Mouse (Mus musculus) small intestine, adult 2 months (tissue): ENCODE data around the gene Spag9.

ENCODE experiments used
- CTCF ChIP-seq: fragments of 200-500 bp; IDR thresholded peaks from 2 replicates; pipeline ENCODE4 v1.5.1; 2012; ENCODE audit warnings: low read depth, mild to moderate bottlenecking, control low read depth, inconsistent platforms, low read length, moderate library complexity, mixed read lengths; ENCODE audit not compliant: insufficient replicate concordance, insufficient read length; ENCODE audit errors: extremely low read depth
- POLR2A ChIP-seq: fragments of 200-500 bp; IDR thresholded peaks from 2 replicates; pipeline ENCODE4 v1.6.1; 2012; ENCODE audit warnings: low read depth, mild to moderate bottlenecking, control low read depth, inconsistent platforms, low read length, moderate library complexity

GRCm38 (mm10) chr11:94163005-94163767 is 167.3 kb downstream of the Spag9 start:
- no peak for TF ChIP-seq CTCF
- TF ChIP-seq POLR2A, result no peak
